16 mouse cellular contexts compared by ENCODE assay signal in the genomic region with DNA sequence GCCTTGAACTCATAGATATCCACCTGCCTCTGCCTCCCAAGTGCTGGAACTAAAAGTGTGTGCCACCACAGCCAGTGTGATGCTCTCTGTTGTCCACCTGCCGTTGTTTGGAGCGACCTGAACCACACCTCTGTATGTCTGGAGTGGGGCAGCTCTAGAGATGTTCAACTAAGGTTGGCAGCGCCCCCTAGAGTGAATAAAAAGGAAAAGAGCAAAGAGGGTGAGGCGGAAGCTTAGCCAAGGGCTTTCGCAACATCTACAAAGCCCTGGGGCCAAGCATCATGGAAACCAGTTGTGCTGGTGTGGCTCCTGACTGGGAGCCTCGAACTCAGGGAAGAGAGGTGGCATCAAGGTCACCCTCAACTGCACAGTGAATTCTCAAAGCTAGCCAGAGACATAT. TPM values are rescaled to one million over a fixed set of nuclear protein-coding genes. Genes with fewer than 3 reads are reported as not detected.
DNase-seq lines count a peak whose midpoint lies in the region; ATAC-seq and TF ChIP-seq lines count a peak whose summit lies in the region.
"Had no signal": no experiment of that assay in that cellular context is flagged by ENCODE, and none has a peak within 500 bp of the region (broad histone marks: within the 10 kb centered on the region; RNA-seq: fewer than 3 reads in every experiment).

No protein-coding gene starts in this region.

- no peak for DNase-seq in kidney, adult 2 months
- peak; percentile 84 for DNase-seq in 416B (ENCODE audit: low read depth)
- peak; percentile 67 for DNase-seq in NIH3T3 (ENCODE audit: low read depth)
- DNase-seq in liver, embryonic 14.5 days (ENCODE audit: low read depth in 3 of 3, low spot score in 3 of 3) = peak in 1 of 3 experiments; percentile 33
- no peak for DNase-seq in kidney, postnatal 10 days
- no peak for DNase-seq in forebrain, embryonic 10.5 days (ENCODE audit: extremely low spot score, low spot score)
- DNase-seq: adrenal gland, adult 2 months; cerebellum, adult 11 months; heart, postnatal 36 days; kidney, adult 18-20 months; right cerebral cortex, postnatal 14 days; thymus, postnatal 4 days had no signal

- no peak for TF ChIP-seq POLR2A in kidney, adult 2 months (IDR thresholded peaks at IDR 0.05; ENCODE audit: low read depth, low read length)

- ATAC-seq in kidney, embryonic 16.5 days (ENCODE audit: low FRiP score, low TSS enrichment) = no peak
- ATAC-seq in liver, embryonic 14.5 days (ENCODE audit: insufficient read depth) = no peak
- no peak for ATAC-seq in hindbrain, embryonic 12.5 days (ENCODE audit: low FRiP score)

- H3K4me3 ChIP-seq in kidney, adult 2 months (ENCODE audit: insufficient read depth, low read depth, low read length) = no peak overlapping the region
- no peak overlapping the region for H3K4me3 ChIP-seq in kidney, embryonic 16.5 days (ENCODE audit: low read length)
- no peak overlapping the region for H3K4me3 ChIP-seq in liver, embryonic 14.5 days (ENCODE audit: insufficient read depth in 1 of 2, low read depth in 2 of 2, low read length in 2 of 2)
- no peak overlapping the region for H3K4me3 ChIP-seq in hindbrain, embryonic 12.5 days
- H3K4me3 ChIP-seq in forebrain, embryonic 10.5 days = no peak overlapping the region
- H3K4me3 ChIP-seq: neural tube, embryonic 12.5 days had no signal

- H3K27ac ChIP-seq in kidney, adult 2 months (ENCODE audit: insufficient read depth, low read depth, low read length) = no peak overlapping the region
- H3K27ac ChIP-seq in kidney, embryonic 16.5 days (ENCODE audit: low read length) = no peak overlapping the region
- no peak overlapping the region for H3K27ac ChIP-seq in liver, embryonic 14.5 days
- H3K27ac ChIP-seq in hindbrain, embryonic 12.5 days = no peak overlapping the region
- H3K27ac ChIP-seq in forebrain, embryonic 10.5 days = no peak overlapping the region
- H3K27ac ChIP-seq: macrophage; neural tube, embryonic 12.5 days had no signal

- no peaks in the 10 kb centered on the region for H3K27me3 ChIP-seq in kidney, adult 2 months (replicated peaks; ENCODE audit: control insufficient read depth, insufficient read depth, low read length)
- no peaks in the 10 kb centered on the region for H3K27me3 ChIP-seq in kidney, embryonic 16.5 days (ENCODE audit: insufficient read depth, low read length)
- H3K27me3 ChIP-seq in liver, embryonic 14.5 days (ENCODE audit: control insufficient read depth, insufficient read depth, low read length) = no peaks in the 10 kb centered on the region
- no peaks in the 10 kb centered on the region for H3K27me3 ChIP-seq in hindbrain, embryonic 12.5 days
- H3K27me3 ChIP-seq in forebrain, embryonic 10.5 days (ENCODE audit: poor library complexity, severe bottlenecking) = peaks cover 8% of the 10 kb centered on the region
- H3K27me3 ChIP-seq: neural tube, embryonic 12.5 days had no signal

- H3K4me1 ChIP-seq in kidney, adult 2 months (ENCODE audit: control insufficient read depth, insufficient read depth, low read length) = peaks cover under 1% of the 10 kb centered on the region; the same call in 1 of the 2 replicates
- no peaks in the 10 kb centered on the region; the same call in 1 of the 2 replicates for H3K4me1 ChIP-seq in kidney, embryonic 16.5 days (ENCODE audit: insufficient read depth, low read length)
- H3K4me1 ChIP-seq in liver, embryonic 14.5 days (replicated peaks; ENCODE audit: control insufficient read depth in 2 of 2, insufficient read depth in 2 of 2, low read length in 1 of 2) = no peaks in the 10 kb centered on the region; a peak in 1 of 4 replicates
- H3K4me1 ChIP-seq in hindbrain, embryonic 12.5 days = 0 out of 2 replicates have a peak, but pooled peaks cover 6% of the 10 kb centered on the region
- peaks cover 16% of the 10 kb centered on the region for H3K4me1 ChIP-seq in forebrain, embryonic 10.5 days
- H3K4me1 ChIP-seq: neural tube, embryonic 12.5 days had no signal

- no peak overlapping the region for H3K4me2 ChIP-seq in kidney, embryonic 16.5 days (replicated peaks; ENCODE audit: low read depth, low read length)
- H3K4me2 ChIP-seq in liver, embryonic 14.5 days (ENCODE audit: low read depth) = no peak overlapping the region
- H3K4me2 ChIP-seq in hindbrain, embryonic 12.5 days (replicated peaks) = no peak overlapping the region
- H3K4me2 ChIP-seq: neural tube, embryonic 12.5 days had no signal

- H3K9ac ChIP-seq in kidney, embryonic 16.5 days (replicated peaks; ENCODE audit: low read length) = no peak overlapping the region
- H3K9ac ChIP-seq in liver, embryonic 14.5 days (replicated peaks) = no peak overlapping the region
- no peak overlapping the region for H3K9ac ChIP-seq in hindbrain, embryonic 12.5 days
- H3K9ac ChIP-seq: neural tube, embryonic 12.5 days had no signal

- peak; percentile 42 for TF ChIP-seq CTCF in kidney, adult 2 months (conservative IDR thresholded peaks at IDR 0.05; ENCODE audit: insufficient read depth, insufficient read length, low read depth, low read length)
- TF ChIP-seq CTCF in liver, embryonic 14.5 days (IDR thresholded peaks at IDR 0.05; ENCODE audit: low read depth) = peak; percentile 48

- no peaks in the 10 kb centered on the region for H3K36me3 ChIP-seq in kidney, adult 2 months (ENCODE audit: control insufficient read depth, insufficient read depth, low read length)
- no peaks in the 10 kb centered on the region for H3K36me3 ChIP-seq in kidney, embryonic 16.5 days (ENCODE audit: insufficient read depth, low read length)
- H3K36me3 ChIP-seq in liver, embryonic 14.5 days (replicated peaks; ENCODE audit: control insufficient read depth, insufficient read depth, low read depth) = no peaks in the 10 kb centered on the region
- no peaks in the 10 kb centered on the region for H3K36me3 ChIP-seq in hindbrain, embryonic 12.5 days
- no peaks in the 10 kb centered on the region for H3K36me3 ChIP-seq in forebrain, embryonic 10.5 days (replicated peaks)
- H3K36me3 ChIP-seq: neural tube, embryonic 12.5 days had no signal

- WGBS in kidney, adult 2 months = 64% methylated on average over 6 of the region's 6 CpGs
- WGBS in kidney, embryonic 16.5 days = 62% methylated on average over 6 of the region's 6 CpGs
- WGBS in liver, embryonic 14.5 days (ENCODE audit: insufficient replicate concordance) = 48% methylated on average over 6 of the region's 6 CpGs
- 65% methylated on average over 6 of the region's 6 CpGs for WGBS in hindbrain, embryonic 12.5 days
- WGBS in forebrain, embryonic 10.5 days = 72% methylated on average over 6 of the region's 6 CpGs

- TF ChIP-seq EP300 in liver, embryonic 14.5 days (IDR thresholded peaks at IDR 0.05; ENCODE audit: low read depth) = no peak

- H3K9me3 ChIP-seq in kidney, embryonic 16.5 days (ENCODE audit: low read length) = no peaks in the 10 kb centered on the region
- no peaks in the 10 kb centered on the region for H3K9me3 ChIP-seq in liver, embryonic 14.5 days (ENCODE audit: control insufficient read depth, low read length)
- no peaks in the 10 kb centered on the region for H3K9me3 ChIP-seq in hindbrain, embryonic 12.5 days (replicated peaks)
- no peaks in the 10 kb centered on the region for H3K9me3 ChIP-seq in forebrain, embryonic 10.5 days
- H3K9me3 ChIP-seq: neural tube, embryonic 12.5 days had no signal

RNA-seq across cellular contexts. Expression of gene Sema4a, which starts 15.4 kb away (rescaled TPM):
- polyA plus RNA-seq in kidney, adult 2 months (2012; rRNA removed) = 176 and 197 TPM in 2 replicates
- 19.6 and 25.3 TPM in 2 replicates for polyA plus RNA-seq in kidney, embryonic 16.5 days (2015; fragmentation: Nextera tagmentation; extraction: Ambion mirVana)
- 12.7 and 17.8 TPM in 2 replicates for polyA plus RNA-seq in liver, embryonic 14.5 days (2012; rRNA removed)
- 9.1 and 10.5 TPM in 2 replicates for polyA plus RNA-seq in liver, embryonic 14.5 days (2014; fragmentation: Nextera tagmentation; extraction: Ambion mirVana)
- 17.1 and 18.4 TPM in 2 replicates for polyA plus RNA-seq in hindbrain, embryonic 12.5 days (2016; fragmentation: Nextera tagmentation; extraction: Ambion mirVana)
- 5.9 and 6.7 TPM in 2 replicates for polyA plus RNA-seq in forebrain, embryonic 10.5 days (2016; fragmentation: Nextera tagmentation; extraction: Ambion mirVana)

RNA-seq across cellular contexts. Expression of gene Lmna, which starts 33.4 kb away (rescaled TPM):
- polyA plus RNA-seq in kidney, adult 2 months (2012; rRNA removed) = 55.2 and 73.2 TPM in 2 replicates
- 89.9 and 100 TPM in 2 replicates for polyA plus RNA-seq in kidney, embryonic 16.5 days (2015; fragmentation: Nextera tagmentation; extraction: Ambion mirVana)
- polyA plus RNA-seq in liver, embryonic 14.5 days (2012; rRNA removed) = 45.2 and 58.7 TPM in 2 replicates
- polyA plus RNA-seq in liver, embryonic 14.5 days (2014; fragmentation: Nextera tagmentation; extraction: Ambion mirVana) = 115 and 132 TPM in 2 replicates
- polyA plus RNA-seq in hindbrain, embryonic 12.5 days (2016; fragmentation: Nextera tagmentation; extraction: Ambion mirVana) = 48.9 and 61.6 TPM in 2 replicates
- 11.6 and 11.8 TPM in 2 replicates for polyA plus RNA-seq in forebrain, embryonic 10.5 days (2016; fragmentation: Nextera tagmentation; extraction: Ambion mirVana)

RNA-seq across cellular contexts. Expression of gene Slc25a44, which starts 51.5 kb away (rescaled TPM):
- polyA plus RNA-seq in kidney, adult 2 months (2012; rRNA removed) = 38.3 and 42.7 TPM in 2 replicates
- 21.7 and 22.2 TPM in 2 replicates for polyA plus RNA-seq in kidney, embryonic 16.5 days (2015; fragmentation: Nextera tagmentation; extraction: Ambion mirVana)
- polyA plus RNA-seq in liver, embryonic 14.5 days (2012; rRNA removed) = 8.8 and 9.2 TPM in 2 replicates
- 9.9 and 11.7 TPM in 2 replicates for polyA plus RNA-seq in liver, embryonic 14.5 days (2014; fragmentation: Nextera tagmentation; extraction: Ambion mirVana)
- 24.9 and 25.9 TPM in 2 replicates for polyA plus RNA-seq in hindbrain, embryonic 12.5 days (2016; fragmentation: Nextera tagmentation; extraction: Ambion mirVana)
- polyA plus RNA-seq in forebrain, embryonic 10.5 days (2016; fragmentation: Nextera tagmentation; extraction: Ambion mirVana) = 17.9 and 20.0 TPM in 2 replicates

RNA-seq across cellular contexts. Expression of gene Mex3a, which starts 55.8 kb away (rescaled TPM):
- polyA plus RNA-seq in kidney, adult 2 months (2012; rRNA removed) = 0.61 and 0.63 TPM in 2 replicates
- 18.6 and 20.7 TPM in 2 replicates for polyA plus RNA-seq in kidney, embryonic 16.5 days (2015; fragmentation: Nextera tagmentation; extraction: Ambion mirVana)
- polyA plus RNA-seq in liver, embryonic 14.5 days (2012; rRNA removed) = 1.1 and 1.3 TPM in 2 replicates
- polyA plus RNA-seq in liver, embryonic 14.5 days (2014; fragmentation: Nextera tagmentation; extraction: Ambion mirVana) = 0.74 and 0.82 TPM in 2 replicates
- 44.2 and 44.5 TPM in 2 replicates for polyA plus RNA-seq in hindbrain, embryonic 12.5 days (2016; fragmentation: Nextera tagmentation; extraction: Ambion mirVana)
- 27.4 and 28.6 TPM in 2 replicates for polyA plus RNA-seq in forebrain, embryonic 10.5 days (2016; fragmentation: Nextera tagmentation; extraction: Ambion mirVana)

Comparison
In these comparisons a context has a peak if more than half of its experiments do, and no peak if none do; other contexts are left out.
1. DNase-seq: peak in 416B (single experiment) and NIH3T3 (single experiment); none in kidney, adult 2 months (single experiment), kidney, postnatal 10 days (single experiment) and forebrain, embryonic 10.5 days (single experiment).